Mouse (Mus musculus) limb, embryonic 13.5 days (tissue): Measurements from ENCODE around the gene Cdk5rap3. TPM values are rescaled to one million over a fixed set of nuclear protein-coding genes. Genes with fewer than 3 reads are reported as not detected.

Experiments used
- ATAC-seq: fragments of 200-750 bp; cut with Nextera tagmentation; 2 replicates; pipeline ENCODE4 v1.8.0; 2017; ENCODE audit warnings: low read depth, moderate number of reproducible peaks, moderate TSS enrichment; ENCODE audit not compliant: low FRiP score
- H3K27ac ChIP-seq: fragments of 300-500 bp; sonication (generic); 2 replicates; pipeline ENCODE4 v1.5.1; 2015; ENCODE audit warnings: inconsistent platforms, mild to moderate bottlenecking, moderate library complexity
- H3K27me3 ChIP-seq: fragments of 300-500 bp; sonication (generic); 2 replicates; pipeline ENCODE4 v1.6.1; 2015; ENCODE audit warnings: mild to moderate bottlenecking, inconsistent platforms
- H3K36me3 ChIP-seq: fragments of 300-500 bp; sonication (generic); 2 replicates; pipeline ENCODE4 v1.6.1; 2015; ENCODE audit warnings: inconsistent platforms, mild to moderate bottlenecking, moderate library complexity
- H3K4me1 ChIP-seq: fragments of 300-500 bp; sonication (generic); 2 replicates; pipeline ENCODE4 v1.6.1; 2015; ENCODE audit warnings: inconsistent platforms
- H3K4me2 ChIP-seq: fragments of 300-500 bp; sonication (generic); replicated peaks from 2 replicates; pipeline ENCODE4 v1.6.1; 2015; ENCODE audit warnings: inconsistent platforms, mild to moderate bottlenecking, moderate library complexity
- H3K4me3 ChIP-seq: fragments of 300-500 bp; sonication (generic); 2 replicates; pipeline ENCODE4 v1.5.1; 2015; ENCODE audit warnings: moderate library complexity, mild to moderate bottlenecking, inconsistent platforms
- H3K9ac ChIP-seq: fragments of 300-500 bp; sonication (generic); 2 replicates; pipeline ENCODE4 v1.6.1; 2015; ENCODE audit warnings: mild to moderate bottlenecking, inconsistent platforms
- H3K9me3 ChIP-seq: fragments of 300-500 bp; sonication (generic); 2 replicates; pipeline ENCODE4 v1.6.1; 2016; ENCODE audit warnings: inconsistent platforms
- WGBS: fragments of 180-500 bp; shearing (Covaris S2); methylation state at CpG from one replicate; pipeline ENCODE4 v1.1.7; 2015; 5-methylcytosine and 5-hydroxymethylcytosine counted together
- polyA plus RNA-seq: library from polyadenylated mRNA; unstranded; fragments of >200 nt; fragmentation: Nextera tagmentation; extraction: Ambion mirVana; gene quantifications from 2 replicates; pipeline ENCODE4 v1.2.1, GENCODE M21; 2015

The Cdk5rap3 gene
- polyA plus RNA-seq, 1 experiment from 2014 or later, result 87.0 TPM

GRCm38 (mm10) chr11:96906431-96907161, 9.7 kb downstream of the Cdk5rap3 start:
- Histone ChIP-seq H3K4me1 (peaks cover 21% of the 10 kb centered on the region), H3K4me2 (no peak overlapping the region), H3K4me3 (no peak overlapping the region), H3K36me3 (peaks cover 47% of the 10 kb centered on the region), H3K27ac (no peak overlapping the region; the same call in 1 of the 2 replicates), H3K27me3 (0 out of 2 replicates have a peak, but pooled peaks cover 5% of the 10 kb centered on the region), H3K9me3 (no peaks in the 10 kb centered on the region), H3K9ac (no peak overlapping the region; the same call in 1 of the 2 replicates)
- whole genome bisulfite sequencing, result 48% methylated on average over 15 of the region's 15 CpGs
- peak; percentile 33; the same call in 1 of the 2 replicates for ATAC-seq

GRCm38 (mm10) chr11:96902639-96903635, 13.4 kb downstream of the Cdk5rap3 start:
- H3K27ac ChIP-seq, result no peak overlapping the region
- 20% methylated on average over 16 of the region's 16 CpGs for WGBS
- 0 out of 2 replicates have a peak, but pooled peaks cover 9% of the 10 kb centered on the region for H3K27me3 ChIP-seq
- H3K9me3 ChIP-seq, result no peaks in the 10 kb centered on the region
- ATAC-seq, result no peak
- H3K36me3 ChIP-seq, result peaks cover 21% of the 10 kb centered on the region
- peaks cover 27% of the 10 kb centered on the region for H3K4me1 ChIP-seq
- no peak overlapping the region for H3K4me3 ChIP-seq
- no peak overlapping the region for H3K9ac ChIP-seq
- no peak overlapping the region; the same call in 1 of the 2 replicates for H3K4me2 ChIP-seq

- Histone ChIP-seq H3K4me3 (no peak overlapping the region), H3K4me1 (peaks cover 24% of the 10 kb centered on the region), H3K27ac (no peak overlapping the region), H3K36me3 (peaks cover 5% of the 10 kb centered on the region; the same call in 1 of the 2 replicates), H3K9ac (no peak overlapping the region), H3K9me3 (no peaks in the 10 kb centered on the region), H3K27me3 (0 out of 2 replicates have a peak, but pooled peaks cover 9% of the 10 kb centered on the region), H3K4me2 (no peak overlapping the region)
- no peak for ATAC-seq
- WGBS, result 51% methylated on average over 9 of the region's 9 CpGs
Measured at GRCm38 (mm10) chr11:96901332-96901731, 15.0 kb downstream of the Cdk5rap3 start.

GRCm38 (mm10) chr11:96899449-96900306, 16.6 kb downstream of the Cdk5rap3 start:
- Histone ChIP-seq H3K4me2 (peak overlapping the region; percentile 9; the same call in 1 of the 2 replicates), H3K27me3 (0 out of 2 replicates have a peak, but pooled peaks cover 9% of the 10 kb centered on the region), H3K36me3 (no peaks in the 10 kb centered on the region), H3K9me3 (no peaks in the 10 kb centered on the region), H3K4me3 (no peak overlapping the region), H3K9ac (no peak overlapping the region), H3K4me1 (peaks cover 24% of the 10 kb centered on the region), H3K27ac (no peak overlapping the region)
- no peak for ATAC-seq
- WGBS, result 40% methylated on average over 13 of the region's 13 CpGs

- H3K9ac ChIP-seq, result no peak overlapping the region
- no peaks in the 10 kb centered on the region for H3K9me3 ChIP-seq
- 0 out of 2 replicates have a peak, but pooled peaks cover 4% of the 10 kb centered on the region for H3K27me3 ChIP-seq
- no peak overlapping the region for H3K4me3 ChIP-seq
- H3K27ac ChIP-seq, result no peak overlapping the region
- peaks cover 6% of the 10 kb centered on the region; the same call in 1 of the 2 replicates for H3K4me1 ChIP-seq
- WGBS, result 79% methylated on average over 4 of the region's 4 CpGs
- H3K36me3 ChIP-seq, result no peaks in the 10 kb centered on the region
- H3K4me2 ChIP-seq, result no peak overlapping the region
- no peak for ATAC-seq
Measured at GRCm38 (mm10) chr11:96895886-96896285, 20.4 kb downstream of the Cdk5rap3 start.

GRCm38 (mm10) chr11:96893203-96893842, 23.0 kb downstream of the Cdk5rap3 start:
- no peaks in the 10 kb centered on the region for H3K27me3 ChIP-seq
- no peak overlapping the region for H3K4me2 ChIP-seq

GRCm38 (mm10) chr11:96891784-96892527, 24.3 kb downstream of the Cdk5rap3 start:
- H3K4me3 ChIP-seq, result no peak overlapping the region
- no peak overlapping the region for H3K9ac ChIP-seq
- H3K9me3 ChIP-seq, result no peaks in the 10 kb centered on the region
- ATAC-seq, result no peak
- no peaks in the 10 kb centered on the region for H3K4me1 ChIP-seq
- no peak overlapping the region for H3K4me2 ChIP-seq
- H3K27me3 ChIP-seq, result no peaks in the 10 kb centered on the region
- no peak overlapping the region for H3K27ac ChIP-seq
- no peaks in the 10 kb centered on the region for H3K36me3 ChIP-seq
- 26% methylated on average over 14 of the region's 14 CpGs for WGBS

More at GRCm38 (mm10) chr11:96893203-96893842, 23.0 kb downstream of the Cdk5rap3 start:
- no peak overlapping the region for H3K9ac ChIP-seq
- H3K4me1 ChIP-seq, result no peaks in the 10 kb centered on the region
- ATAC-seq, result no peak
- H3K9me3 ChIP-seq, result no peaks in the 10 kb centered on the region
- H3K27ac ChIP-seq, result no peak overlapping the region
- no peaks in the 10 kb centered on the region for H3K36me3 ChIP-seq
- WGBS, result 68% methylated on average over 11 of the region's 11 CpGs
- H3K4me3 ChIP-seq, result no peak overlapping the region

GRCm38 (mm10) chr11:96886942-96887546, 29.3 kb downstream of the Cdk5rap3 start:
- Histone ChIP-seq H3K4me3 (no peak overlapping the region), H3K4me2 (no peak overlapping the region), H3K9me3 (no peaks in the 10 kb centered on the region), H3K4me1 (peaks cover 10% of the 10 kb centered on the region), H3K27me3 (no peaks in the 10 kb centered on the region), H3K27ac (no peak overlapping the region), H3K36me3 (no peaks in the 10 kb centered on the region), H3K9ac (no peak overlapping the region)
- no peak for ATAC-seq
- 85% methylated on average over 8 of the region's 8 CpGs for WGBS

GRCm38 (mm10) chr11:96885901-96886340, 30.4 kb downstream of the Cdk5rap3 start:
- no peak for ATAC-seq
- H3K9ac ChIP-seq, result no peak overlapping the region
- peaks cover 10% of the 10 kb centered on the region for H3K4me1 ChIP-seq
- no peaks in the 10 kb centered on the region for H3K36me3 ChIP-seq
- no peak overlapping the region for H3K4me3 ChIP-seq
- H3K27me3 ChIP-seq, result no peaks in the 10 kb centered on the region
- WGBS, result 15% methylated on average over 5 of the region's 5 CpGs
- H3K9me3 ChIP-seq, result no peaks in the 10 kb centered on the region
- no peak overlapping the region for H3K27ac ChIP-seq
- H3K4me2 ChIP-seq, result no peak overlapping the region

GRCm38 (mm10) chr11:96880296-96880695, 36.0 kb downstream of the Cdk5rap3 start:
- no peaks in the 10 kb centered on the region for H3K9me3 ChIP-seq
- WGBS, result 88% methylated on average over 9 of the region's 9 CpGs

More at GRCm38 (mm10) chr11:96880296-96880695, 36.0 kb downstream of the Cdk5rap3 start:
- H3K4me2 ChIP-seq, result no peak overlapping the region
- H3K4me3 ChIP-seq, result no peak overlapping the region
- no peaks in the 10 kb centered on the region for H3K36me3 ChIP-seq
- H3K4me1 ChIP-seq, result peaks cover 19% of the 10 kb centered on the region
- H3K9ac ChIP-seq, result no peak overlapping the region
- ATAC-seq, result no peak
- no peak overlapping the region for H3K27ac ChIP-seq
- H3K27me3 ChIP-seq, result peaks cover 4% of the 10 kb centered on the region; the same call in 1 of the 2 replicates
